Mouse (Mus musculus): Measurements from ENCODE around the gene Iffo2. TPM values are rescaled to one million over a fixed set of nuclear protein-coding genes. Genes with fewer than 3 reads are reported as not detected.
A peak's percentile ranks its signal among the peaks of the same experiment; 100 is the strongest.

The Iffo2 gene
- total and polyA plus RNA-seq, 3 experiments = 0.38 to 3.0 (median 0.60) TPM

GRCm38 (mm10) chr4:139570756-139571155 lies 40.4 kb downstream of the Iffo2 start:
- peaks cover 9 to 15% of the 10 kb centered on the region in 2 experiments; a peak in 3 of 4 replicates for H3K4me1 ChIP-seq (ENCODE audit: control insufficient read depth in 1 of 2, insufficient read depth in 2 of 2)
- dilution Hi-C loops (cut with MboI; ENCODE audit: extremely low pct_ligation_motif_present, extremely low pct_unique_long_range_greater_than_20kb, low sequenced_read_pairs) (no loop called here), in situ Hi-C loops (cut with MboI; ENCODE audit: low pct_ligation_motif_present, low pct_unique_long_range_greater_than_20kb, low sequenced_read_pairs) (no loop called here)
- TF ChIP-seq JUN (IDR thresholded peaks at IDR 0.05; ENCODE audit: insufficient read depth, low read depth, low read length) (no peak), CTCF (conservative IDR thresholded peaks at IDR 0.05 in 1 of 2, IDR thresholded peaks at IDR 0.05 in 1 of 2; ENCODE audit: low read depth in 2 of 2, low read length in 2 of 2) (peak in 1 of 2 experiments; percentile 62; a peak in 2 of 4 replicates), RAD21 (IDR thresholded peaks at IDR 0.05; ENCODE audit: low read depth, low read length) (peak; percentile 32), TCF12 (IDR thresholded peaks at IDR 0.05; ENCODE audit: low read depth, low read length) (no peak), SMC3 (IDR thresholded peaks at IDR 0.05; ENCODE audit: low read depth, low read length) (peak; percentile 55)
- no peak overlapping the region for H3K27ac ChIP-seq (ENCODE audit: insufficient read depth, low read depth)
- peaks cover 4% of the 10 kb centered on the region for H3K9me3 ChIP-seq (replicated peaks; ENCODE audit: low read length)
- H3K4me2 ChIP-seq (ENCODE audit: insufficient read depth, low read depth, poor library complexity, severe bottlenecking) = no peak overlapping the region
- H3K9ac ChIP-seq (ENCODE audit: insufficient read depth, low read depth) = no peak overlapping the region
- H3K79me2 ChIP-seq (replicated peaks; ENCODE audit: control insufficient read depth, extremely low read depth, insufficient read depth, poor library complexity, severe bottlenecking) = no peaks in the 10 kb centered on the region
- H3K4me3 ChIP-seq (replicated peaks in 1 of 3; ENCODE audit: low read depth in 2 of 3, low read length in 2 of 3, poor library complexity in 1 of 3) = no peak overlapping the region
- no peak for DNase-seq (ENCODE audit: extremely low read depth)
- H3K36me3 ChIP-seq (replicated peaks in 1 of 2; ENCODE audit: control insufficient read depth in 1 of 2, insufficient read depth in 1 of 2, low read length in 1 of 2) = no peaks in the 10 kb centered on the region
- peaks cover 90% of the 10 kb centered on the region for H3K27me3 ChIP-seq (replicated peaks)

- Histone ChIP-seq H3K4me2 (ENCODE audit: insufficient read depth, low read depth, poor library complexity, severe bottlenecking) (no peak overlapping the region), H3K9ac (ENCODE audit: insufficient read depth, low read depth) (no peak overlapping the region), H3K27me3 (replicated peaks) (peaks cover 91% of the 10 kb centered on the region), H3K36me3 (replicated peaks in 1 of 2; ENCODE audit: control insufficient read depth in 1 of 2, insufficient read depth in 1 of 2, low read length in 1 of 2) (no peaks in the 10 kb centered on the region), H3K9me3 (replicated peaks; ENCODE audit: low read length) (peaks cover 4% of the 10 kb centered on the region), H3K4me1 (ENCODE audit: control insufficient read depth in 1 of 2, insufficient read depth in 2 of 2) (peaks cover 10 to 17% of the 10 kb centered on the region in 2 experiments; a peak in 3 of 4 replicates), H3K79me2 (replicated peaks; ENCODE audit: control insufficient read depth, extremely low read depth, insufficient read depth, poor library complexity, severe bottlenecking) (no peaks in the 10 kb centered on the region), H3K4me3 (replicated peaks in 1 of 3; ENCODE audit: low read depth in 2 of 3, low read length in 2 of 3, poor library complexity in 1 of 3) (no peak overlapping the region), H3K27ac (ENCODE audit: insufficient read depth, low read depth) (no peak overlapping the region)
- in situ Hi-C loops (cut with MboI; ENCODE audit: low pct_ligation_motif_present, low pct_unique_long_range_greater_than_20kb, low sequenced_read_pairs) (no loop called here), dilution Hi-C loops (cut with MboI; ENCODE audit: extremely low pct_ligation_motif_present, extremely low pct_unique_long_range_greater_than_20kb, low sequenced_read_pairs) (no loop called here)
- TF ChIP-seq HCFC1 (IDR thresholded peaks at IDR 0.05; ENCODE audit: low read depth, low read length) (no peak), ZNF384 (IDR thresholded peaks at IDR 0.05; ENCODE audit: low read depth, low read length) (no peak), USF1 (IDR thresholded peaks at IDR 0.05; ENCODE audit: low read depth, low read length) (no peak), POLR2A (IDR thresholded peaks at IDR 0.05; ENCODE audit: low read depth, low read length) (no peak), MYC (IDR thresholded peaks at IDR 0.05; ENCODE audit: low read depth, low read length) (no peak), JUND (conservative IDR thresholded peaks at IDR 0.05; ENCODE audit: low read depth, low read length) (no peak)
- DNase-seq (ENCODE audit: extremely low read depth) = no peak
Measured at GRCm38 (mm10) chr4:139572928-139573512, 42.7 kb downstream of the Iffo2 start.

GRCm38 (mm10) chr4:139574156-139574798 lies 43.9 kb downstream of the Iffo2 start:
- peaks cover 4% of the 10 kb centered on the region for H3K9me3 ChIP-seq (replicated peaks; ENCODE audit: low read length)
- in situ Hi-C loops (cut with MboI; ENCODE audit: low pct_ligation_motif_present, low pct_unique_long_range_greater_than_20kb, low sequenced_read_pairs) (no loop called here), dilution Hi-C loops (cut with MboI; ENCODE audit: extremely low pct_ligation_motif_present, extremely low pct_unique_long_range_greater_than_20kb, low sequenced_read_pairs) (no loop called here)
- H3K9ac ChIP-seq (ENCODE audit: insufficient read depth, low read depth) = 0 out of 2 replicates have a peak overlapping the region, but pooled peaks have one; percentile 35
- H3K79me2 ChIP-seq (replicated peaks; ENCODE audit: control insufficient read depth, extremely low read depth, insufficient read depth, poor library complexity, severe bottlenecking) = no peaks in the 10 kb centered on the region
- H3K4me3 ChIP-seq (replicated peaks in 1 of 3; ENCODE audit: low read depth in 2 of 3, low read length in 2 of 3, poor library complexity in 1 of 3) = peak overlapping the region; percentile 47 to 57 (median 48)
- H3K4me2 ChIP-seq (ENCODE audit: insufficient read depth, low read depth, poor library complexity, severe bottlenecking) = peak overlapping the region; percentile 73
- H3K36me3 ChIP-seq (replicated peaks in 1 of 2; ENCODE audit: control insufficient read depth in 1 of 2, insufficient read depth in 1 of 2, low read length in 1 of 2) = no peaks in the 10 kb centered on the region
- H3K27me3 ChIP-seq (replicated peaks) = peaks cover 93% of the 10 kb centered on the region
- H3K27ac ChIP-seq (ENCODE audit: insufficient read depth, low read depth) = no peak overlapping the region
- DNase-seq (ENCODE audit: extremely low read depth) = peak; percentile 98
- peaks cover 10 to 30% of the 10 kb centered on the region in 2 experiments; a peak in 3 of 4 replicates for H3K4me1 ChIP-seq (ENCODE audit: control insufficient read depth in 1 of 2, insufficient read depth in 2 of 2)
- TF ChIP-seq ETS1 (conservative IDR thresholded peaks at IDR 0.05; ENCODE audit: low read depth, low read length) (no peak), HCFC1 (IDR thresholded peaks at IDR 0.05; ENCODE audit: low read depth, low read length) (no peak), ZMIZ1 (IDR thresholded peaks at IDR 0.05; ENCODE audit: low read depth, low read length) (no peak), POLR2AphosphoS2 (IDR thresholded peaks at IDR 0.05; ENCODE audit: low read depth, low read length) (no peak), TCF12 (IDR thresholded peaks at IDR 0.05; ENCODE audit: low read depth, low read length) (no peak), BHLHE40 (IDR thresholded peaks at IDR 0.05; ENCODE audit: low read depth, low read length) (no peak), MAZ (IDR thresholded peaks at IDR 0.05; ENCODE audit: low read depth, low read length) (no peak), PAX5 (IDR thresholded peaks at IDR 0.05; ENCODE audit: low read length) (no peak), SMC3 (IDR thresholded peaks at IDR 0.05; ENCODE audit: low read depth, low read length) (no peak), MXI1 (IDR thresholded peaks at IDR 0.05; ENCODE audit: low read depth, low read length) (peak; percentile 61; the same call in 1 of the 2 replicates), KAT2A (IDR thresholded peaks at IDR 0.05; ENCODE audit: insufficient replicate concordance, low read length) (no peak), NRF1 (IDR thresholded peaks at IDR 0.05; ENCODE audit: low read depth, low read length) (peak; percentile 28; the same call in 1 of the 2 replicates), EP300 (IDR thresholded peaks at IDR 0.05; ENCODE audit: low read length) (no peak), TBP (conservative IDR thresholded peaks at IDR 0.05; ENCODE audit: low read depth, low read length) (no peak), JUND (conservative IDR thresholded peaks at IDR 0.05; ENCODE audit: low read depth, low read length) (no peak), UBTF (IDR thresholded peaks at IDR 0.05; ENCODE audit: low read depth, low read length) (no peak), NELFE (IDR thresholded peaks at IDR 0.05; ENCODE audit: low read depth, low read length) (peak; percentile 39; the same call in 1 of the 2 replicates), ZNF384 (IDR thresholded peaks at IDR 0.05; ENCODE audit: low read depth, low read length) (no peak)
